Mouse (Mus musculus) embryonic facial prominence, embryonic 11.5 days (tissue): ENCODE measurements around the gene Sh2d3c. TPM values are rescaled to one million over a fixed set of nuclear protein-coding genes. Genes with fewer than 3 reads are reported as not detected.

ENCODE experiments used
- ATAC-seq: fragments of 200-750 bp; cut with Nextera tagmentation; replicated peaks from 2 replicates; pipeline ENCODE4 v1.8.0; 2017; ENCODE audit warnings: low read depth; ENCODE audit not compliant: insufficient number of reproducible peaks, low FRiP score, low TSS enrichment
- DNase-seq: peaks from one replicate; pipeline ENCODE4 v3.0.0-alpha.2; 2015; ENCODE audit warnings: low spot score
- H3K27ac ChIP-seq: fragments of 300-500 bp; sonication (generic); replicated peaks from 2 replicates; pipeline ENCODE4 v1.5.1; 2014; ENCODE audit warnings: mild to moderate bottlenecking, low read depth, low read length, control low read depth
- H3K27me3 ChIP-seq: fragments of 300-500 bp; sonication (generic); 2 replicates; pipeline ENCODE4 v1.6.1; 2014; ENCODE audit warnings: mild to moderate bottlenecking, low read length, moderate library complexity, mixed read lengths; ENCODE audit not compliant: control insufficient read depth, insufficient read depth
- H3K36me3 ChIP-seq: fragments of 300-500 bp; sonication (generic); replicated peaks from 2 replicates; pipeline ENCODE4 v1.6.1; 2014; ENCODE audit warnings: low read depth, mild to moderate bottlenecking, low read length, moderate library complexity, mixed read lengths; ENCODE audit not compliant: control insufficient read depth, insufficient read depth
- H3K4me1 ChIP-seq: fragments of 300-500 bp; sonication (generic); 2 replicates; pipeline ENCODE4 v1.6.1; 2014; ENCODE audit warnings: low read length, mixed read lengths; ENCODE audit not compliant: control insufficient read depth, insufficient read depth
- H3K4me2 ChIP-seq: fragments of 300-500 bp; sonication (generic); 2 replicates; pipeline ENCODE4 v1.6.1; 2014; ENCODE audit warnings: low read depth, mild to moderate bottlenecking, control low read depth, low read length, moderate library complexity
- H3K4me3 ChIP-seq: fragments of 300-500 bp; sonication (generic); 2 replicates; pipeline ENCODE4 v1.5.1; 2014; ENCODE audit warnings: low read depth, low read length, control low read depth
- H3K9ac ChIP-seq: fragments of 300-500 bp; sonication (generic); replicated peaks from 2 replicates; pipeline ENCODE4 v1.6.1; 2014; ENCODE audit warnings: mild to moderate bottlenecking, control low read depth, low read length
- H3K9me3 ChIP-seq: fragments of 300-500 bp; sonication (generic); replicated peaks from 2 replicates; pipeline ENCODE4 v1.6.1; 2016; ENCODE audit warnings: mild to moderate bottlenecking, low read length, inconsistent platforms, mixed read lengths; ENCODE audit not compliant: control insufficient read depth
- WGBS: fragments of 180-500 bp; shearing (Covaris S2); extraction: QIAGEN DNeasy Blood & Tissue Kit; methylation state at CpG from one replicate; pipeline ENCODE4 v1.1.7; 2014; 5-methylcytosine and 5-hydroxymethylcytosine counted together
- polyA plus RNA-seq: library from polyadenylated mRNA; unstranded; fragments of >200 nt; fragmentation: Nextera tagmentation; extraction: Ambion mirVana; gene quantifications from 2 replicates; pipeline ENCODE4 v1.2.1, GENCODE M21; 2014

Sh2d3c gene
- polyA plus RNA-seq, 1 experiment from 2014 or later: 21.1 TPM

DNA sequence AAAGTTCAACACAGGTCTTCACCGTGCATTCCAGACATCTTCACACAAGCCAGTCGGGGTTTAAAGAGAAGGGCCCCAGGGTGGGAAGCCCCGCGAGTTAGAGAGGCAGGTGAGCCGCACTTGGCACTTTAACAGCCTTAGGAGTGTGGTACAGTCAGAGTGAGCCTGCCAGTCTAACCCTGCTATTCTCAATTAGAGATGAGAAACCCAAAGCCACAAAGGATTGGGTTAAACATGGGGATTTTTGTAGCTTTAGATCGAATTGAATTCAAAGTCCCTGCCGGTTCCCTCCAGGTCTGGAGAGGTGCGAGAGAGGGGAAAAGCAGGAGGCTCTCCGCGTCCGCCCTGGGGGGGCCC is 20.0 kb downstream of the Sh2d3c start, which contains the start of gene 6330409D20Rik:
6330409D20Rik (minus strand) TSS at position 101 of the 357 bp plus-strand sequence.
- Histone ChIP-seq H3K27ac (0 out of 2 replicates have a peak within 1 kb of the TSS, but pooled peaks have one; percentile 47), H3K9ac (peak within 1 kb of the TSS; percentile 48), H3K4me2 (peak within 1 kb of the TSS; percentile 97), H3K4me3 (peak within 1 kb of the TSS; percentile 53), H3K27me3 (peaks cover 10% of the 10 kb centered on the region), H3K9me3 (no peaks in the 10 kb centered on the region), H3K36me3 (no peaks in the 10 kb centered on the region), H3K4me1 (peaks cover 9% of the 10 kb centered on the region)
- no peak for ATAC-seq
- DNase-seq: no peak
- WGBS: 7% methylated on average over 11 of the region's 11 CpGs

DNA sequence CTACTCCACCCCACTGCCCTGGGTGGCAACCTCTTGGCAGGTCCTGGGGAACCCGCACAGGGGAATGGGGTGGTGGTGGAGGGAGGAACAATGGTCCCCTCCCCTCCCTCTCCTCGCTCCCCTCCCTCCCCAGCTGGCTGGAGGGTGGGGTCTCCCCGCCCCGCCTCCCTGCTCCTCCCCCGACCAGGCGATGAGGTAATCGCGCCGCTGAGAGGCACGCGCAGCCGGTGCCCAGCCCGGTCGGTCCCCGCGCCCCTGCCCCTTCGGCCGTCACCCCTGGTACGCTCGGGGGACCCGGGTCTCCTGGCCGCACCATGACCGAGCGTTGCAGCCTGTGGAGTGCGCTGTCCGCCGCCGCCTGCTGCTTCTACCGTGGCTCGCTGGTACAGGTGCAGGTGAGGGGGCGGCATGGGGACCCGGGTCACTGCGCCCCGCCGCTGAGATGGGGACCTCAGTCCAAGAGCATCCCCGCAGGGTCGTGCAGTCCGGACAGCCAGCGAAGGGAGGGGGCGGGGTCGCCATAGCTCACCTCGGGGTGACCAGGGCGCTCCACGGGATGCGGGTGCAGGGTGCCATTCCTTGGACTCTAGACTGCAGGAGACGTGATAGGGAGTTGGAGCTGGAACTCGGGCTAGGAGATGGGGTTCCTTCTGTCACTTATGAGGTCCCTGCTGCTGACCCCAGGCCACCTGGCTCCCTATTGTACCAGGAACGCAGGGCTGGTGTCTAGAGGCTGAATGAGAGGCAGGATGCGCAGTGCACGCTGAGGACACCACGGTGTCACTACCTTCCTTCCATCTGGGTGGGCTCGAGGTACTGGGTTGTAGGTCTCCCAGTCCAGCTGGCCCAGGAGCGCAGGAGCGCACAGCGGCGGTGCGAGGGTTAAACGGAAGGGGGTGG is 20.7 kb downstream of the Sh2d3c start:
- Histone ChIP-seq H3K36me3 (no peaks in the 10 kb centered on the region), H3K4me1 (peaks cover 9% of the 10 kb centered on the region), H3K4me2 (peak overlapping the region; percentile 97), H3K9me3 (no peaks in the 10 kb centered on the region), H3K27ac (0 out of 2 replicates have a peak overlapping the region, but pooled peaks have one; percentile 47), H3K4me3 (peak overlapping the region; percentile 53), H3K9ac (peak overlapping the region; percentile 48), H3K27me3 (peaks cover 10% of the 10 kb centered on the region)
- peak; percentile 74 for DNase-seq
- peak; percentile 51 for ATAC-seq
- WGBS: under 1% methylated on average over 52 of the region's 58 CpGs

DNA sequence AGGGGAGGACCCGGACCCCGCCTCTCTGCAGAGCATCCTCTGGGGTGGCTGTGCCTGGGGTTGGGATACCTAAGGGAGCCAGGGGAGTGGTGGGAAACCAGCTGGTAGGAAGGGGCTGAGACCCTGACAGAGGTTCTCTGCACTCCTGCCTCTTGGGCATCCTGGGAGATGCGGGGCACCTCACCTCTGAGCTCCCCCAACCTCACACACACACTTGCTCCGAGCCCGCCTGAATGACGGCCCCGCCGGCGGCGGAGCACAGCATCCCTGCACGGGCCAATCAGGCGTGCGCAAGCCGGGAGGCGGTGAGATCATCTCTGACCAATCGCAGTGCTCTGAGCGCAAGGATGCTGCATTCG is 21.3 kb downstream of the Sh2d3c start:
- H3K9ac ChIP-seq: no peak overlapping the region; the same call in none of the 2 replicates
- peaks cover 10% of the 10 kb centered on the region for H3K27me3 ChIP-seq

DNA sequence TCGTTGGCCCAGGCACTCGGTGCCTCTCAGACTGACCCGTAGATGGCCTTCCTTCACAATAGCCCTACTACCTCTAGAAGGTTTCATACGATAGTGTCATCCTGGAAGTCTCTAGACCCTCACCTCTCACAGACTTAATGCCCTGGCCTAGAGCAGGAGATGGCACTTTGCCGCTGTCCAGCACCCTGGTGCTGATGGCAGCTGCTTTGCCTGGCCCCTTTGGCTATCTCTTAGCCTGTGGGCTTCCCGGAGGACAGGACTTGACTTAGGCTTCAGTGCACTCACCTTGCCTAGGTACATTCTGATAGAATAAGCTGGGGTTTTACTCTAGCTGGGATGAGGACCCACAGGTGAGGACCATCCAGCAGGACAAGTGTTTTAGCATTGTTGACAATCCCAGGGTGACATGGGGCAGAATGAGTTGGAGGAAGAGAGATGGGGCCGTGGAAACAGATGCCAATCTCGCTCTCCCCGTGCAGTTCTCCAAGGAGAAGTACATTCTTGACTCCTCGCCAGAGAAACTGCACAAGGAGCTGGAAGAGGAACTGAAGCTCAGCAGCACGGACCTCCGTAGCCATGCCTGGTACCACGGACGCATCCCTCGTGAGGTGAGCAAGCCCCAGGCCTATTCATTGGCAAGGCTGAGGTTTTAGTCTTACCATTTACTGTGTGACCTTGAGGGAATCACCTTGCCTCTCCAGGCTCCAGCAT is 23.6 kb downstream of the Sh2d3c start:
- no peak for ATAC-seq
- 77% methylated on average over 15 of the region's 15 CpGs for WGBS
- H3K27ac ChIP-seq: no peak overlapping the region
- H3K4me1 ChIP-seq: peaks cover 9% of the 10 kb centered on the region
- DNase-seq: no peak
- no peak overlapping the region for H3K4me2 ChIP-seq
- H3K4me3 ChIP-seq: no peak overlapping the region
- no peaks in the 10 kb centered on the region for H3K9me3 ChIP-seq
- H3K36me3 ChIP-seq: no peaks in the 10 kb centered on the region
- H3K9ac ChIP-seq: no peak overlapping the region
- H3K27me3 ChIP-seq: peaks cover 10% of the 10 kb centered on the region

More for the DNA sequence above, 21.3 kb downstream of the Sh2d3c start:
- Histone ChIP-seq H3K9me3 (no peaks in the 10 kb centered on the region), H3K36me3 (no peaks in the 10 kb centered on the region), H3K4me3 (peak overlapping the region; percentile 53), H3K4me1 (peaks cover 9% of the 10 kb centered on the region), H3K4me2 (peak overlapping the region; percentile 97), H3K27ac (no peak overlapping the region)
- ATAC-seq (peak; percentile 75), DNase-seq (peak; percentile 76)
- 6% methylated on average over 18 of the region's 18 CpGs for WGBS

DNA sequence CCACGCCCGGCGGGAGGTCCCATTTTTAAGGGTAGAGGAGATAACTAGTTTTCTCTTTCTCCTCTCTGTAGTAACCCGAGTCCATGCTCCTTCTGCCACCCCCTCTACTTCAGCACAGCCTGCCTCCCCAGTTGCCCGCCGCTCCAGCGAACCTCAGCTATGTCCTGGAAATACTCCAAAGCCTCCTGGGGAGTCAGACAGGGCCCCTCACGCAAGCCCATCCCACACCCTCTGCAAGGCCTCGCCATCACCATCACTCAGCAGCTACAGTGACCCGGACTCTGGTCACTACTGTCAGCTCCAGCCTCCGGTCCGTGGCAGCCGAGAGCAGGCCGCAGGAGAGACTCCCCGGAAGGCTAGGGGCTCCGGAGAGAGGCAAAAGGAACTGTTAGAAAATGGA is 28.2 kb downstream of the Sh2d3c start:
- no peak overlapping the region for H3K9ac ChIP-seq
- no peak overlapping the region for H3K4me3 ChIP-seq
- no peak overlapping the region for H3K27ac ChIP-seq
- no peaks in the 10 kb centered on the region for H3K9me3 ChIP-seq
- DNase-seq (no peak), ATAC-seq (no peak)
- H3K36me3 ChIP-seq: peaks cover 4% of the 10 kb centered on the region; the same call in 1 of the 2 replicates
- 91% methylated on average over 16 of the region's 16 CpGs for WGBS
- H3K4me1 ChIP-seq: peaks cover 4% of the 10 kb centered on the region; the same call in 1 of the 2 replicates
- H3K27me3 ChIP-seq: no peaks in the 10 kb centered on the region
- no peak overlapping the region for H3K4me2 ChIP-seq

DNA sequence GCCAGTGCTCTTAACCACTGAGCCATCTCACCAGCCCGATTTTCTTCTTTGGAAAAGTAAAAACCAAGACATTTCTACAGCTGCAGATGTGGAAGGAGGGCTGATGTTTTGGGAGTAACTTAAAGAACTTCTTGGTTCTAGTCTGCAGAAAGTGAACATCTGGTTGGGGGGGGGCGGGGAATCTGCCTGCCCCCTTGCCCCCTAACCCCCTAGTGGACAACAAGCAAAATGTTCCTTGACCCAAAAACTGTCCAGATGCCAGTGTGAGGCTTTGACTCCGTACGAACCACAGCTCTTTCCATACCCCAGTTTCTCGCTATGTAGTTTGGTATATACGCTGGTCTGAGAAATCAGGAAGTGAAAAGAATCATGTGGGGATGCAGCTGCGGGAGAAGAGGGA is 29.3 kb downstream of the Sh2d3c start:
- no peak overlapping the region for H3K9ac ChIP-seq
- H3K4me1 ChIP-seq: peaks cover 4% of the 10 kb centered on the region; the same call in 1 of the 2 replicates
- H3K27ac ChIP-seq: no peak overlapping the region
- no peaks in the 10 kb centered on the region for H3K9me3 ChIP-seq
- H3K4me2 ChIP-seq: no peak overlapping the region
- H3K27me3 ChIP-seq: no peaks in the 10 kb centered on the region
- no peak for DNase-seq
- WGBS: 64% methylated on average over 7 of the region's 7 CpGs
- H3K4me3 ChIP-seq: no peak overlapping the region
- no peak for ATAC-seq
- H3K36me3 ChIP-seq: peaks cover 4% of the 10 kb centered on the region; the same call in 1 of the 2 replicates

DNA sequence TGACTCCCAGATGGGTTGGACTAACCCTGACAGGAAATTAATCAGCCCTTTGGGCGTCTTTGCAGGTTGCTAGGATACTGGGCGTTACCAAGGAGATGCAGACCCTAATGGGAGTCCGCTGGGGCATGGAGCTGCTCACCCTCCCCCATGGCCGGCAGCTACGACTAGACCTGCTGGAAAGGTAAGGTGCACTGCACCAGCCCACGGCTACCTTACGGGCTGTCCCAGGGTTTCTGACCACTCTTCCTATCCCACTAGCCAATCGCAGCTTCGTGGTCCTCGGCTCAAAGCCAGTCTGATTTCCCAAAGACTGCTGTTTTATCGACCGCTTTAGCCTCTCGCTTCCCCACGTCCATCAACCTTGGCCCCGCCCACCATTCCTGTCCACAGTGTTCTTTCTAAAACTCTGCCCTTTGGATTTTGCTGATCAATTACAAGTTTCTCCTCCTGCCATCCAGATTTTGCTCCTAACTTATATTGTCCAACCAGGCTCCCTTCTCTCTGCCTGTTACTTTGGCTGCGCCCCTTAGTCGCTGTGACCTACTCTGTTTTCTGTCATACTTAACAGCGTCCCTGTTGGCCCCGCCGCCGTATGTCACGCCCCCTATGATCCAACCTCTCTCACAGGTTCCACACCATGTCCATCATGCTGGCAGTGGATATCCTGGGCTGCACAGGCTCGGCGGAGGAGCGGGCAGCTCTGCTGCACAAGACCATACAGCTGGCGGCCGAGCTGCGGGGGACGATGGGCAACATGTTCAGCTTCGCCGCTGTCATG is 30.2 kb downstream of the Sh2d3c start:
- Histone ChIP-seq H3K27me3 (no peaks in the 10 kb centered on the region), H3K9ac (peak overlapping the region; percentile 26), H3K27ac (peak overlapping the region; percentile 35; the same call in 1 of the 2 replicates), H3K9me3 (no peaks in the 10 kb centered on the region), H3K4me2 (peak overlapping the region; percentile 64), H3K4me1 (peaks cover 4% of the 10 kb centered on the region; the same call in 1 of the 2 replicates), H3K4me3 (peak overlapping the region; percentile 34), H3K36me3 (peaks cover 4% of the 10 kb centered on the region; the same call in 1 of the 2 replicates)
- DNase-seq (peak; percentile 80), ATAC-seq (peak; percentile 85)
- 3% methylated on average over 31 of the region's 31 CpGs for WGBS
